Mouse (Mus musculus): ENCODE measurements around the gene Itgb3.

The Itgb3 gene

GRCm38 (mm10) chr11:104582308-104582606, 25.5 kb upstream of the Itgb3 start:
- CTCF ChIA-PET: interaction anchor here (0.9 kb wide), 1 partner anchor 26 kb away, joined by 7 read pairs; the partner anchor contains the start of gene Itgb3

- CTCF ChIA-PET: no interaction called here
Observed at GRCm38 (mm10) chr11:104582630-104583364, 25.0 kb upstream of the Itgb3 start.

GRCm38 (mm10) chr11:104585495-104585894, 22.3 kb upstream of the Itgb3 start:
- CTCF ChIA-PET: interaction anchor here (0.5 kb wide), 1 partner anchor 108 kb away, joined by 6 read pairs; no protein-coding TSS in a partner anchor

GRCm38 (mm10) chr11:104587904-104588303, 19.9 kb upstream of the Itgb3 start:
- CTCF ChIA-PET: interaction anchor here (0.6 kb wide), 1 partner anchor 564 kb away, joined by 4 read pairs; no protein-coding TSS in a partner anchor

GRCm38 (mm10) chr11:104588513-104588912, 19.3 kb upstream of the Itgb3 start:
- CTCF ChIA-PET: no interaction called here

- CTCF ChIA-PET: no interaction called here
Observed at GRCm38 (mm10) chr11:104589570-104589969, 18.2 kb upstream of the Itgb3 start.

GRCm38 (mm10) chr11:104590148-104590547, 17.7 kb upstream of the Itgb3 start:
- CTCF ChIA-PET: no interaction called here

- CTCF ChIA-PET: interaction anchor here (0.5 kb wide), 1 partner anchor 246 kb away, joined by 4 read pairs; no protein-coding TSS in a partner anchor
Observed at GRCm38 (mm10) chr11:104592066-104592835, 15.5 kb upstream of the Itgb3 start.

GRCm38 (mm10) chr11:104596365-104596764, 11.4 kb upstream of the Itgb3 start:
- CTCF ChIA-PET: no interaction called here

- CTCF ChIA-PET: interaction anchor here (0.7 kb wide), 1 partner anchor 66 kb away, joined by 4 read pairs; no protein-coding TSS in a partner anchor
Observed at GRCm38 (mm10) chr11:104599265-104599945, 8.4 kb upstream of the Itgb3 start.

GRCm38 (mm10) chr11:104600675-104601074, 7.1 kb upstream of the Itgb3 start:
- CTCF ChIA-PET: interaction anchor here (0.6 kb wide), 2 partner anchors 38 to 82 kb away, joined by 9 to 11 read pairs; no protein-coding TSS in a partner anchor

GRCm38 (mm10) chr11:104604192-104604591, 3.6 kb upstream of the Itgb3 start:
- CTCF ChIA-PET: interaction anchor here (0.7 kb wide), 2 partner anchors 42 to 477 kb away, joined by 3 read pairs; no protein-coding TSS in a partner anchor

- CTCF ChIA-PET: interaction anchor here (0.6 to 1.8 kb wide), 5 partner anchors 10 to 169 kb away, joined by 3 to 10 read pairs (median 6); no protein-coding TSS in a partner anchor
Observed at GRCm38 (mm10) chr11:104608249-104608920, 585 bp downstream of the Itgb3 start.

GRCm38 (mm10) chr11:104609033-104609684, 1.4 kb downstream of the Itgb3 start:
- CTCF ChIA-PET: interaction anchor here (0.6 to 1.8 kb wide), 4 partner anchors 9 to 169 kb away, joined by 3 to 10 read pairs (median 5); no protein-coding TSS in a partner anchor

- CTCF ChIA-PET: interaction anchor here (1.1 kb wide), 1 partner anchor 39 kb away, joined by 3 read pairs; no protein-coding TSS in a partner anchor
Observed at GRCm38 (mm10) chr11:104609733-104610132, 1.9 kb downstream of the Itgb3 start.

GRCm38 (mm10) chr11:104611579-104612151, 3.9 kb downstream of the Itgb3 start:
- CTCF ChIA-PET: no interaction called here

- CTCF ChIA-PET: no interaction called here
Observed at GRCm38 (mm10) chr11:104613551-104613950, 5.8 kb downstream of the Itgb3 start.

- CTCF ChIA-PET: interaction anchor here (0.6 kb wide), 1 partner anchor 18 kb away, joined by 6 read pairs; no protein-coding TSS in a partner anchor
Observed at GRCm38 (mm10) chr11:104614130-104614529, 6.3 kb downstream of the Itgb3 start.

- CTCF ChIA-PET: no interaction called here
Observed at GRCm38 (mm10) chr11:104616182-104616581, 8.4 kb downstream of the Itgb3 start.

GRCm38 (mm10) chr11:104618638-104619076, 10.9 kb downstream of the Itgb3 start:
- CTCF ChIA-PET: interaction anchor here (0.5 to 1.3 kb wide), 2 partner anchors 10 to 12 kb away, joined by 3 to 4 read pairs; no protein-coding TSS in a partner anchor

All from spleen, embryonic (tissue).